Mouse (Mus musculus) kidney, adult 10 weeks (tissue): ENCODE measurements around the gene Tspan17. TPM values are rescaled to one million over a fixed set of nuclear protein-coding genes. Genes with fewer than 3 reads are reported as not detected.

Experiments used
- polyA plus RNA-seq: library from polyadenylated mRNA; stranded (reverse); fragments of 350-450 nt; fragmentation: Illumina TruSeq; extraction: RNeasy Lipid Tissue Mini Kit (QIAGEN cat#74804); gene quantifications from one replicate; pipeline ENCODE4 v1.2.3, GENCODE M21; 2014; ENCODE audit warnings: low read depth, low replicate concordance

Gene Tspan17
- 1.5 TPM for polyA plus RNA-seq

DNA sequence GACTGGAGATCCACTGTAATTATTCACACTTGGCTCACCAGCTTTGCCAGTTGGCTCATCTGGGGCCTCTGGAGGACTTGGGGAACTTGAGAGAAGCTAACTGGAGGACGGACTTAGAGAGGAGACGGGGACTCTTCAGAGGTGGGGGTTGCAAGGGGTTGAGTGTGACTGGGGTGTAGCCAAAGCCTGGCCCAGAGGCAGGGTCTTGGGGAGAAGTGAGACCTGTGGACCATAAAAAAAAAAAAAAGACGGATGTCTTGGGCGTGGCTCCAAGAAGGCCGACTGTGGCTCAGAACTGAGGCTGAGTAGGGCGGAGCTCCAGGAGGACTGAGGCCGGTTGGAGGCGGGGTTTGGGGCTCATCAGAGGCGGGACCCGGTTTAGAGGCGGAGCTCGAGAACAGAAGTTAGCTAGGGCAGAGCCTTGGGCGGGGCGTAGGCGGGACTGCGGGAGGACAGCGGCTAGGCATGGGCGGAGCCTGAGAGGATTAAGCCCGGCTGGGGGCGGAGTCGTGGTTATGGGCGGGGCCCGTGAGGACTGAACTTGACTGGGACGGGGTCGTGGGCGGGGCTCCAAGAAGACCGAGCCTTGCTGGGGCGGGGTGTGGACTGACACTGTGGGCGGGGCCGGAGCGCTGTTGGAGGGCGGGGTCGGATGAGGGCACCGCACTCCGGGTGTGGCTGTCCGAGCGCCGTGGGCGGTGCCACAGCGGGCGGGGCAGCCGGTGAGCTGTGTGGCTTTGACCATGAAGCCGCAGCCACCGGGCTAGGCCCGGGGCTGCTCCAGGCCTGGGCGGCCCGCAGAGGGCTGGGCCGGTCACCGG, at the start of gene Tspan17:
Tspan17 (plus strand) TSS at position 638 of the 821 bp plus-strand sequence.

DNA sequence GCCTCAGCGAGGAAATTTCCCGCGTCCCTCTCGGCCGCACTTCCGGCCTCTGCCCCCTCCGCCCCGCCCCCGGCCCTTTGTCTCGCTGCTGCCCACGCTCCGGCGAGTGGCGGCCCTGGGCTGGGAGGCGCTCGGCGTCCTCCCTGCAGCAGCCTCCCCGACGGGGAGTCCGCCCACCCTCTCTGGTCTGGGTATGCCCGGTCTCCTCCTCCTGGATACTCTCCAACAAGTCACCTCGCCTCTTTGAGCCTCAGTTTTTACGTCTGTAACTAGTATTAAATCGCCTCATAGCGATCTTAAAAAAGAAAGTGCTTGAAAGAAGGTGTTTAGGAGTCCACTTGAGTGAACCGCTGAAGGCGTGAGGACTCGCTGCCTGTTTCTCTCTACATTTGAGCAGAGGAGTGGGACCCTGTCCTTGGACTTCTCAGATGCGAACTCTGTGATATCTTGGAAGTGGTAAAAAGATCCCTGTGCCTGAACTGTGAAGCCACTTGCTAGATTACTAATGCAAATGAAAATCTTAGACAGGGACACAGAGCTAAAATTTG, 39.2 kb upstream of the Tspan17 start, which contains the start of gene Gprin1:
Gprin1 (minus strand) TSS at position 11 of the 548 bp plus-strand sequence.

DNA sequence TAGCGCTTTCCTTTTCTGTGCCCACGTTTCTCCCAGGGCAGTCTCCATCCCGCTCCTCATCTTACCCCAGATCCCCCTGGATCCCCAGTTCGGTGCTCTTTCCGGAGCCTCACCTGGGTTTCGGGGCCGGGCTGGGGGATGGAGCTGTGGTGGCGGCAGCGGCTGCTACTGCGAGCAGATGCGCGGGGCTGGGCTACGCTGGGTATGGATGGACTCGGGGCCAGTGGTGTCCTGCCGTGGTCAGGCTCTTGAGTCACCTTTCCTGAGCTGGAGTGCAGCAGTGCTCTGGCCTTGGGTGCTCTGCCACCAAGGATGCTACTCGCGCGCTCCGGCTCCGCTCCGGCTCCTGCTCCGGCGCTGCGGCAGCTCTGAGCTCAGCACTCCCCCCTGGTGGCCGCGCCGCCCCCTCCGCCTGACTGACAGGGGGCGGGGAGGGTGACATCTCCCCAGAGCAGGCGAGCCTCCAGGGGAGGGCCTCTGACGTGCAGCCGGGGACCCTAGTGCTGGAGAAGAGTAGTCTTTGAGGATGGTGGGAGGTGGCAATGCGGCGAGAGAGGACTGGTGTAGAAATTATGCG, 22.9 kb upstream of the Tspan17 start, which contains the start of gene Sncb:
Sncb (minus strand) TSS at position 404 of the 577 bp plus-strand sequence.

DNA sequence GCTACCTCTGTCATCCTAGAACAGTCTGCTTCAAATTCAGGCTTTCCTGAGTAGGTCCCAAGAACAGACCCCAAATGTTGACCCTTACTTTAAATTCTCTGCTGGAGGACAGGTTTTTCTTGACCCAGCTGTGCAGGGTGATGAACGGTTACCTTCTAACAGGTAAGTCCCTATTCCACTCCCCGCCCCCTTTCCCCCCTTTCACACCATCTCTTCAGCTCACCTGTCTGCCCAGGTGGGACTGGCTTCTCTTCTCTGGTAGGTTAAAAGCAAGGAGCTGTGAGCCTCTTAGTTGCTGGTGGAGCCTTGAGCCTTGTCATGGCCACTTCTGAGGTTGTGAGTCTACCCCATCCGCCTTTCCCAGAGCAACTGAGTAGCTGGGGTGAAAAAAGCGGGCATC, 5.5 kb upstream of the Tspan17 start, which contains the start of gene Eif4e1b:
Eif4e1b (plus strand) TSS at position 301 of the 400 bp plus-strand sequence.

Other genes with a start within 250 kb of the Tspan17 start
- 627 TPM for gene 4833439L19Rik, start 223.9 kb upstream of the Tspan17 start, polyA plus RNA-seq
- gene Arl10, start 214.4 kb upstream of the Tspan17 start, polyA plus RNA-seq = 1.4 TPM
- 12.3 TPM for gene Nop16, start 199.3 kb upstream of the Tspan17 start, polyA plus RNA-seq
- 24.3 TPM for gene Higd2a, start 199.2 kb upstream of the Tspan17 start, polyA plus RNA-seq
- 16.1 TPM for gene Cltb, start 178.0 kb upstream of the Tspan17 start, polyA plus RNA-seq
- gene Faf2, start 167.6 kb upstream of the Tspan17 start, polyA plus RNA-seq = 35.6 TPM
- gene Rnf44, start 95.5 kb upstream of the Tspan17 start, polyA plus RNA-seq = 19.1 TPM
- 4.4 TPM for gene Cdhr2, start 87.9 kb upstream of the Tspan17 start, polyA plus RNA-seq
- gene Gprin1, start 39.5 kb upstream of the Tspan17 start, polyA plus RNA-seq = not detected
- gene Sncb, start 22.8 kb upstream of the Tspan17 start, polyA plus RNA-seq = not detected
- gene Eif4e1b, start 5.4 kb upstream of the Tspan17 start, polyA plus RNA-seq = not detected
- gene Unc5a, start 160.0 kb downstream of the Tspan17 start, polyA plus RNA-seq = not detected
- gene Hk3, start 232.0 kb downstream of the Tspan17 start, polyA plus RNA-seq = not detected